Mouse (Mus musculus): Measurements from ENCODE around the gene Glis3.

- TF ChIP-seq CTCF (IDR thresholded peaks at IDR 0.05; ENCODE audit: low read depth) (no peak), EP300 (IDR thresholded peaks at IDR 0.05; ENCODE audit: low read depth) (no peak)
Measured at GRCm38 (mm10) chr19:28389146-28389545, 290.7 kb downstream of the Glis3 start.
